Mouse (Mus musculus): ENCODE results near the gene St3gal6.

Gene St3gal6

GRCm38 (mm10) chr16:58523972-58524850, at the start of gene St3gal6:
Gene St3gal6, minus strand, starts transcription at chr16:58524243.
- no peak for DNase-seq (ENCODE audit: low spot score)

- no peak for DNase-seq (ENCODE audit: low spot score)
Measured at GRCm38 (mm10) chr16:58570694-58571264, 46.7 kb upstream of the St3gal6 start.

- DNase-seq (ENCODE audit: low spot score): no peak
Measured at GRCm38 (mm10) chr16:58561196-58561595, 37.2 kb upstream of the St3gal6 start.

- DNase-seq (ENCODE audit: low spot score): no peak
Measured at GRCm38 (mm10) chr16:58556067-58556830, 32.2 kb upstream of the St3gal6 start.

GRCm38 (mm10) chr16:58554673-58555072, 30.6 kb upstream of the St3gal6 start:
- DNase-seq (ENCODE audit: low spot score): no peak

- DNase-seq (ENCODE audit: low spot score): no peak
Measured at GRCm38 (mm10) chr16:58548042-58548441, 24.0 kb upstream of the St3gal6 start.

- DNase-seq (ENCODE audit: low spot score): no peak
Measured at GRCm38 (mm10) chr16:58546128-58546527, 22.1 kb upstream of the St3gal6 start.

GRCm38 (mm10) chr16:58539490-58539889, 15.4 kb upstream of the St3gal6 start:
- no peak for DNase-seq (ENCODE audit: low spot score)

- no peak for DNase-seq (ENCODE audit: low spot score)
Measured at GRCm38 (mm10) chr16:58539011-58539410, 15.0 kb upstream of the St3gal6 start.

- no peak for DNase-seq (ENCODE audit: low spot score)
Measured at GRCm38 (mm10) chr16:58536076-58536475, 12.0 kb upstream of the St3gal6 start.

- no peak for DNase-seq (ENCODE audit: low spot score)
Measured at GRCm38 (mm10) chr16:58535236-58535635, 11.2 kb upstream of the St3gal6 start.

GRCm38 (mm10) chr16:58534245-58535142, 10.5 kb upstream of the St3gal6 start:
- no peak for DNase-seq (ENCODE audit: low spot score)

GRCm38 (mm10) chr16:58533742-58534141, 9.7 kb upstream of the St3gal6 start:
- DNase-seq (ENCODE audit: low spot score): no peak

GRCm38 (mm10) chr16:58533254-58533653, 9.2 kb upstream of the St3gal6 start:
- no peak for DNase-seq (ENCODE audit: low spot score)

- no peak for DNase-seq (ENCODE audit: low spot score)
Measured at GRCm38 (mm10) chr16:58532511-58532910, 8.5 kb upstream of the St3gal6 start.

GRCm38 (mm10) chr16:58527817-58528216, 3.8 kb upstream of the St3gal6 start:
- DNase-seq (ENCODE audit: low spot score): no peak

GRCm38 (mm10) chr16:58526729-58527128, 2.7 kb upstream of the St3gal6 start:
- DNase-seq (ENCODE audit: low spot score): no peak

GRCm38 (mm10) chr16:58525832-58526231, 1.8 kb upstream of the St3gal6 start:
- no peak for DNase-seq (ENCODE audit: low spot score)

GRCm38 (mm10) chr16:58523044-58523859, 791 bp downstream of the St3gal6 start:
- DNase-seq (ENCODE audit: low spot score): peak; percentile 68

GRCm38 (mm10) chr16:58522677-58523043, 1.4 kb downstream of the St3gal6 start:
- no peak for DNase-seq (ENCODE audit: low spot score)

GRCm38 (mm10) chr16:58521900-58522299, 2.1 kb downstream of the St3gal6 start:
- DNase-seq (ENCODE audit: low spot score): no peak

All from ovary, postnatal 36 days (tissue).